Mouse (Mus musculus) neural tube, embryonic 15.5 days (tissue): ENCODE measurements around the gene Tm9sf1. TPM values are rescaled to one million over a fixed set of nuclear protein-coding genes. Genes with fewer than 3 reads are reported as not detected.

Experiments
- ATAC-seq: fragments of 200-750 bp; cut with Nextera tagmentation; 2 replicates; pipeline ENCODE4 v1.8.0; 2017; ENCODE audit warnings: mild to moderate bottlenecking, moderate TSS enrichment, moderate library complexity; ENCODE audit not compliant: low FRiP score
- H3K27ac ChIP-seq: fragments of 300-500 bp; sonication (generic); replicated peaks from 2 replicates; pipeline ENCODE4 v1.5.1; 2015; ENCODE audit warnings: mild to moderate bottlenecking, inconsistent platforms
- H3K27me3 ChIP-seq: fragments of 300-500 bp; sonication (generic); replicated peaks from 2 replicates; pipeline ENCODE4 v1.6.1; 2015; ENCODE audit warnings: inconsistent platforms
- H3K36me3 ChIP-seq: fragments of 300-500 bp; sonication (generic); 2 replicates; pipeline ENCODE4 v1.6.1; 2015; ENCODE audit warnings: inconsistent platforms
- H3K4me1 ChIP-seq: fragments of 300-500 bp; sonication (generic); 2 replicates; pipeline ENCODE4 v1.6.1; 2015; ENCODE audit warnings: inconsistent platforms
- H3K4me2 ChIP-seq: fragments of 300-500 bp; sonication (generic); 2 replicates; pipeline ENCODE4 v1.6.1; 2015; ENCODE audit warnings: inconsistent platforms, mild to moderate bottlenecking, moderate library complexity
- H3K4me3 ChIP-seq: fragments of 300-500 bp; sonication (generic); replicated peaks from 2 replicates; pipeline ENCODE4 v1.5.1; 2015; ENCODE audit warnings: mild to moderate bottlenecking, inconsistent platforms
- H3K9ac ChIP-seq: fragments of 300-500 bp; sonication (generic); replicated peaks from 2 replicates; pipeline ENCODE4 v1.6.1; 2015; ENCODE audit warnings: mild to moderate bottlenecking, inconsistent platforms
- H3K9me3 ChIP-seq: fragments of 300-500 bp; sonication (generic); replicated peaks from 2 replicates; pipeline ENCODE4 v1.6.1; 2016; ENCODE audit warnings: inconsistent platforms
- WGBS: fragments of 180-500 bp; shearing (Covaris S2); methylation state at CpG from one replicate; pipeline ENCODE4 v1.1.7; 2015; ENCODE audit warnings: mixed read lengths; 5-methylcytosine and 5-hydroxymethylcytosine counted together
- polyA plus RNA-seq: library from polyadenylated mRNA; unstranded; fragments of >200 nt; fragmentation: Nextera tagmentation; extraction: Ambion mirVana; gene quantifications from 2 replicates; pipeline ENCODE4 v1.2.1, GENCODE M21; 2015

The Tm9sf1 gene
- polyA plus RNA-seq, 1 experiment from 2014 or later = 62.6 TPM

DNA sequence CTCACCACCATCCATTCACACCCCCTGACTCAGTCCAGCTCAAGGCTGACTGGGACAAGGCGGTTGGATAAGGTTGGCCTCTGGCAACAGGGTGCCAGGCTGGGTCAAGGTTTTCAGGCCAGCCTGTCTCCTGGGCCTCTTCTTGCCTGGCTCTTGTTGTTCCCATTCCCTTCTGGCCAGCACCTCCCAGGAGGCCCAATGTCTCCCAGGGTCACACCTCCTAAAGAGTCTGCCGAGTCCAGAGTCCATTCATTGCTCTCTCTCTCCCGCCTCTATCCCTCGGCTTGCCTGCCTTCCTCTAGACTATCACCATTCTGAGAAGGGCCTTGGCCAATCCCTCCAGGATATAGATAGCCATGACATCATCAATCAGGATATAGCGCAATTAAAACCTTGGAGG, 14.4 kb upstream of the Tm9sf1 start:
- 94% methylated on average over 5 of the region's 5 CpGs for WGBS
- Histone ChIP-seq H3K9me3 (no peaks in the 10 kb centered on the region), H3K27me3 (no peaks in the 10 kb centered on the region), H3K4me2 (no peak overlapping the region), H3K4me3 (no peak overlapping the region), H3K36me3 (peaks cover 24% of the 10 kb centered on the region), H3K4me1 (peaks cover 16% of the 10 kb centered on the region), H3K9ac (no peak overlapping the region), H3K27ac (no peak overlapping the region)
- ATAC-seq = no peak

GRCm38 (mm10) chr14:55656935-55657334, 13.3 kb upstream of the Tm9sf1 start:
- ATAC-seq = no peak
- Histone ChIP-seq H3K9me3 (no peaks in the 10 kb centered on the region), H3K36me3 (peaks cover 15% of the 10 kb centered on the region), H3K9ac (no peak overlapping the region), H3K27me3 (no peaks in the 10 kb centered on the region), H3K4me1 (peaks cover 16% of the 10 kb centered on the region), H3K4me3 (no peak overlapping the region), H3K27ac (no peak overlapping the region), H3K4me2 (no peak overlapping the region)
- 87% methylated on average over 3 of the region's 3 CpGs for WGBS

DNA sequence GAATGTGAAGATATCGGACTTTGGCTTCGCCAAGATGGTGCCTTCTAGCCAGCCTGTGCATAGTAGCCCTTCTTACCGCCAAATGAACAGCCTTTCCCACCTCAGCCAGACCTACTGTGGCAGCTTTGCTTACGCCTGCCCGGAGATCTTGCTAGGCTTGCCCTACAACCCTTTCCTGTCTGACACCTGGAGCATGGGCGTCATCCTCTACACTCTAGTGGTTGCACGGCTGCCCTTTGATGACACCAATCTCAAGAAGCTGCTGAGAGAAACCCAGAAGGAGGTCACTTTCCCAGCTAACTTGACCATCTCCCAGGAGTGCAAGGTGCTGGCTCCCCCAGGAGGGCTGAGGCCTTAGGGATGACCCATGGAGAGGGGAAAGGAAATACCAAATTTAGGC, 7.9 kb upstream of the Tm9sf1 start:
- H3K9me3 ChIP-seq = no peaks in the 10 kb centered on the region
- H3K4me2 ChIP-seq = no peak overlapping the region
- no peak overlapping the region for H3K27ac ChIP-seq
- WGBS = 94% methylated on average over 7 of the region's 7 CpGs
- no peaks in the 10 kb centered on the region for H3K4me1 ChIP-seq
- H3K4me3 ChIP-seq = no peak overlapping the region
- H3K36me3 ChIP-seq = no peaks in the 10 kb centered on the region
- no peak for ATAC-seq
- no peaks in the 10 kb centered on the region for H3K27me3 ChIP-seq
- H3K9ac ChIP-seq = no peak overlapping the region

- H3K4me3 ChIP-seq = no peak within 1 kb of the TSS
- H3K27ac ChIP-seq = no peak within 1 kb of the TSS
- H3K9me3 ChIP-seq = no peaks in the 10 kb centered on the region
- H3K27me3 ChIP-seq = no peaks in the 10 kb centered on the region
- H3K36me3 ChIP-seq = no peaks in the 10 kb centered on the region
- no peak within 1 kb of the TSS for H3K4me2 ChIP-seq
- peaks cover 4% of the 10 kb centered on the region for H3K4me1 ChIP-seq
- no peak within 1 kb of the TSS for H3K9ac ChIP-seq
- no peak for ATAC-seq
- WGBS = 97% methylated on average over 2 of the region's 2 CpGs
These were observed 6.3 kb upstream of the Tm9sf1 start, which contains the start of gene Tssk4 for GRCm38 (mm10) chr14:55649884-55650283. TSS of gene Tssk4 (plus strand) at chr14:55650184.

DNA sequence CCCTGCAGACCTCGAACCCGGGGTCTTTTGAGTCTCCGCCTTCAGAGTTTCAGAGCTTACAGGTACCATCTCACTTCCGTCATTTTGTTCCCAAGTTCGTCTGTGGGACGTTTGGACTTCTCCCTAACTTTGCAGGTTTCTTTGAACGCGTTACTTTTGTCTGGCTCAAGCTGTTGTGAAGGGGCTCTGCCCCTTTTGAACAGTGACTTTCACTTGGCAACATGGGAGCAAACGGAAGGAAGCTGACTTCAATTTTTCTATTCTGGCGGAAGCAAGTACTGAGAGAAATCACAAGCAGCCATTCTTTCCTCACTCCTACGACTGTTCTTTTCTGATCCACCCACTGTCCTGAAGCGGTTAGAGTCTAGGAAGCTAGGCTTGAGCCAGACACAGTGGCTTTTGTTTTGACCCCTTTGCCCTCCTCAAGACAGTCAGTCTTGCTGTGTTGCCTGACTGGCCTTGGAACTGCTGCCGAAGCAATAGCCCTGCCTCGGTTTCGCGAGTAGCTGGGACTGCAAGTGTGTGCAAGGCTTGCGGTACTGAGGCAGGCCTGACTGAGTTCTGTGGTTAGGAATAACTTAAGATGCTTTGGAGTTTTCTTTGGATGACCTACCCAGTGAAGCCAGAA, 769 bp upstream of the Tm9sf1 start:
- Histone ChIP-seq H3K4me3 (peak overlapping the region; percentile 98), H3K36me3 (peaks cover 20% of the 10 kb centered on the region), H3K27ac (peak overlapping the region; percentile 15; the same call in 1 of the 2 replicates), H3K9ac (peak overlapping the region; percentile 79), H3K9me3 (no peaks in the 10 kb centered on the region), H3K4me1 (peaks cover 31% of the 10 kb centered on the region), H3K4me2 (peak overlapping the region; percentile 84), H3K27me3 (no peaks in the 10 kb centered on the region)
- WGBS = 26% methylated on average over 17 of the region's 17 CpGs
- ATAC-seq = no peak

- Histone ChIP-seq H3K4me1 (peaks cover 31% of the 10 kb centered on the region), H3K9me3 (no peaks in the 10 kb centered on the region), H3K36me3 (peaks cover 35% of the 10 kb centered on the region), H3K4me2 (peak overlapping the region; percentile 84), H3K9ac (peak overlapping the region; percentile 79), H3K4me3 (peak overlapping the region; percentile 98), H3K27ac (peak overlapping the region; percentile 99), H3K27me3 (no peaks in the 10 kb centered on the region)
- peak; percentile 39 for ATAC-seq
- 27% methylated on average over 8 of the region's 8 CpGs for WGBS
These were observed 937 bp downstream of the Tm9sf1 start for GRCm38 (mm10) chr14:55642679-55643059.

DNA sequence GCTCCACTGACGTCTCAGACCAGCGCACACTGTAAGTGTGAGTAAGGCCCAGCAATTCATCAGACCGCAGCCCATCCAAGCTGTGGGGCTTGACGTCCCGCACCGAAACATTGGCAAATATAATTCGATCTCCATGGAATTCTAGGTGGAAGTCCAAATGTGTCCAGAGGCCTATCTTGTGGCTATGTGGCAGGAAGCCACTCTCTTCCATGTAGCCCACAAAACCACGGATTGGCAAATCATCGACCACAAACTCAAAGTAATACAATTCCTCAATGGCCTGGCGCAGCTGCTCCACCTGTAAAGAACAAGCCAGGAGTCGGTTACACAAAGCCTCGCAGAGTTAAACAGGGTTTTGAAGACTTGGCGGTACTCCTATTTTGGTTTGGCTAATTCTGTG, 2.3 kb downstream of the Tm9sf1 start:
- Histone ChIP-seq H3K36me3 (peaks cover 41% of the 10 kb centered on the region), H3K4me1 (peaks cover 34% of the 10 kb centered on the region), H3K27me3 (no peaks in the 10 kb centered on the region)

GRCm38 (mm10) chr14:55640816-55641215, 2.8 kb downstream of the Tm9sf1 start:
- H3K4me3 ChIP-seq = no peak overlapping the region
- WGBS = 94% methylated on average over 14 of the region's 14 CpGs

More for the DNA sequence above, 2.3 kb downstream of the Tm9sf1 start:
- Histone ChIP-seq H3K4me2 (no peak overlapping the region), H3K27ac (no peak overlapping the region), H3K9me3 (no peaks in the 10 kb centered on the region), H3K4me3 (no peak overlapping the region), H3K9ac (no peak overlapping the region)
- WGBS = 96% methylated on average over 13 of the region's 13 CpGs
- ATAC-seq = no peak

GRCm38 (mm10) chr14:55637795-55638194, 5.8 kb downstream of the Tm9sf1 start, which contains the start of gene Gm49378:
TSS of gene Gm49378 (minus strand) at chr14:55637895.
- H3K36me3 ChIP-seq = peaks cover 55% of the 10 kb centered on the region
- H3K4me1 ChIP-seq = peaks cover 45% of the 10 kb centered on the region
- H3K4me3 ChIP-seq = no peak within 1 kb of the TSS
- H3K27ac ChIP-seq = no peak within 1 kb of the TSS
- no peak within 1 kb of the TSS for H3K4me2 ChIP-seq
- no peaks in the 10 kb centered on the region for H3K9me3 ChIP-seq
- no peaks in the 10 kb centered on the region for H3K27me3 ChIP-seq
- 94% methylated on average over 9 of the region's 9 CpGs for WGBS
- no peak within 1 kb of the TSS for H3K9ac ChIP-seq
- no peak for ATAC-seq

More at GRCm38 (mm10) chr14:55640816-55641215, 2.8 kb downstream of the Tm9sf1 start:
- Histone ChIP-seq H3K4me1 (peaks cover 38% of the 10 kb centered on the region), H3K4me2 (no peak overlapping the region), H3K36me3 (peaks cover 41% of the 10 kb centered on the region), H3K9ac (no peak overlapping the region), H3K27me3 (no peaks in the 10 kb centered on the region), H3K27ac (no peak overlapping the region), H3K9me3 (no peaks in the 10 kb centered on the region)
- no peak for ATAC-seq

GRCm38 (mm10) chr14:55635523-55636007, 8.0 kb downstream of the Tm9sf1 start, which contains the start of gene Ipo4:
TSS of gene Ipo4 (minus strand) at chr14:55635957.
- H3K27me3 ChIP-seq = no peaks in the 10 kb centered on the region
- peak within 1 kb of the TSS; percentile 93 for H3K4me2 ChIP-seq
- WGBS = 1% methylated on average over 28 of the region's 33 CpGs
- no peaks in the 10 kb centered on the region for H3K9me3 ChIP-seq
- H3K36me3 ChIP-seq = peaks cover 69% of the 10 kb centered on the region
- H3K4me1 ChIP-seq = peaks cover 32% of the 10 kb centered on the region
- ATAC-seq = peak; percentile 88
- H3K4me3 ChIP-seq = peak within 1 kb of the TSS; percentile 82
- H3K27ac ChIP-seq = peak within 1 kb of the TSS; percentile 85
- H3K9ac ChIP-seq = peak within 1 kb of the TSS; percentile 76

- no peaks in the 10 kb centered on the region for H3K9me3 ChIP-seq
- peaks cover 28% of the 10 kb centered on the region for H3K4me1 ChIP-seq
- peak overlapping the region; percentile 76 for H3K9ac ChIP-seq
- no peaks in the 10 kb centered on the region for H3K27me3 ChIP-seq
- H3K36me3 ChIP-seq = peaks cover 69% of the 10 kb centered on the region
- peak overlapping the region; percentile 93 for H3K4me2 ChIP-seq
- whole genome bisulfite sequencing = 6% methylated on average over 21 of the region's 23 CpGs
- H3K27ac ChIP-seq = peak overlapping the region; percentile 85
- H3K4me3 ChIP-seq = peak overlapping the region; percentile 82
- peak; percentile 62 for ATAC-seq
These were observed 8.6 kb downstream of the Tm9sf1 start for GRCm38 (mm10) chr14:55634874-55635522.

DNA sequence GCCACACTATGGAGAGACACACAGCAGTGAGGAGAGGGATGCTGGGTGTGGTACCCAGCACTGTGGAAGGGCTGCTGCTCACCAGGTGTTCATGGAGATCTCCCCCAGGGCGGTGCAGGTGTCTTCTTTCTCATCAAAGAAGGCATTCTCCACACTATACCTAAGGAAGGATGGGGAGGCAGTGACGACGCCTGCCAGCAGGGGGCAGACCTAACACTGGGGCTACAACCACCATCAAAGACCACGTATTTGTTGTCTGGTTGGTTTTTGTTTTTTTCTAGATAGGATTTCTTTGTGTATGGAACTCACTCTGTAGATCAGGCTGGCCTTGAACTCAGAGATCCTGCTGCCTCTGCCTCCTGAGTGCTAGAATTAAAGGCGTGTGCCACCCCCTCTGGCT, 14.3 kb downstream of the Tm9sf1 start:
- ATAC-seq = no peak
- H3K9ac ChIP-seq = no peak overlapping the region
- H3K27me3 ChIP-seq = no peaks in the 10 kb centered on the region
- peaks cover 9% of the 10 kb centered on the region for H3K4me1 ChIP-seq
- 59% methylated on average over 5 of the region's 5 CpGs for WGBS
- H3K36me3 ChIP-seq = peaks cover 96% of the 10 kb centered on the region
- H3K4me3 ChIP-seq = no peak overlapping the region
- no peak overlapping the region for H3K27ac ChIP-seq
- H3K4me2 ChIP-seq = no peak overlapping the region
- H3K9me3 ChIP-seq = no peaks in the 10 kb centered on the region
